Mouse (Mus musculus) bone marrow macrophage, adult 2 months (primary cell): ENCODE results near the gene Bud13.

Experiments
- CTCF ChIP-seq: IDR thresholded peaks from 2 replicates; pipeline ENCODE4 v1.5.1; 2012; ENCODE audit warnings: low read depth, mild to moderate bottlenecking, low read length, moderate library complexity
- POLR2A ChIP-seq: IDR thresholded peaks from 2 replicates; pipeline ENCODE4 v1.6.1; 2012; ENCODE audit warnings: mild to moderate bottlenecking, low read depth, low read length, borderline replicate concordance

DNA sequence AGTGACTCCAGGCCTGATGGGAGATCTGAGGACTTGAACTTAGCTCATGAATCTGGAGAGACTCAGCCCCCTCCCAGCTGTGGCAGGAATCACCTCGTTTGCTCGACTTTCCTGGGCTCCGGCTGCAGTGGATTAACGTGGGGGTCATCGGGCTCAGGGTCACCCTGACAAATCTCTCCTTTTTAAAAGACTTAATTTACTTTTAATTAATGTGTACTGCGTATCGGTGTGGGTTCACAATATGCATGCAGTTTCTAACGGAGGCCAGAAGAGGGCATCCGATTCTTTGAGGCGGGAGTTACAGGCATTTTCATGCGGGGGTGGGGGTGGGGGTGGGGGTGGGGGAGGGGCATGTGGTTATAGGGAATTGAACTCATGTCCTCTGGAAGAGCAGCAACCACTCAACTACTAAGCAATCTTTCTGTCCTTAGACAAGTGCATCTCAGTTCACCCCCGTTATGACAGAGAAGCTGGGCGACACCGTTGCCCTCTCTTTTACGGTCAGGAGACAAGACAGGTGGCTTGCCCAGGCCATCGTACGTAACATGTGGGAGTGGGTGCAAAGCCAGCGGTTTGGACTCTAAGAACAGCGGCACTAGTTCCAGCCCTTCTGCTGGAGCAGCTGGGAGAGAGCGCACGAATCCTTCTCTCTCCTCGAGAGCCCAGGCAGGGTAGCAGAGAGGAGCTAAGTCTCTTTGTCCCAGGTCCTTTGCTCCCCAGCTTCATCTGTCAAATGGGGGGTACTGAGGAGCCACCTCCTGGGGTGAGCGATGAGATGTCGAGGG is 47.2 kb downstream of the Bud13 start:
- TF ChIP-seq CTCF (no peak), POLR2A (no peak)
